ENCODE assay signal across 7 mouse cellular contexts in genomic region chr4:145585078-145585477, GRCm38 (mm10). TPM values are rescaled to one million over a fixed set of nuclear protein-coding genes. Genes with fewer than 3 reads are reported as not detected.
A peak's percentile ranks its signal among the peaks of the same experiment; 100 is the strongest.
DNase-seq lines count a peak whose midpoint lies in the region; ATAC-seq and TF ChIP-seq lines count a peak whose summit lies in the region.
"Not testable (repeated sequence)": the region's sequence is repeated elsewhere in the genome, so short reads cannot be mapped to it uniquely, and the experiment has no call there.

TSS of gene Gm13212 (plus strand) at chr4:145585166.

- peak within 1 kb of the TSS; percentile 77 for H3K27ac ChIP-seq in MEL (ENCODE audit: control insufficient read depth, low read depth, low read length)
- H3K27ac ChIP-seq in forebrain, embryonic 11.5 days (ENCODE audit: low read depth, low read length): not testable (repeated sequence)
- 0 out of 2 replicates have a peak within 1 kb of the TSS, but pooled peaks have one; percentile 41 for H3K27ac ChIP-seq in spleen, adult 2 months (ENCODE audit: insufficient read depth, low read length)

- H3K27me3 ChIP-seq in MEL (ENCODE audit: control insufficient read depth in 1 of 2, insufficient read depth in 2 of 2, low read length in 2 of 2); forebrain, embryonic 11.5 days (ENCODE audit: control insufficient read depth, insufficient read depth, low read length); megakaryocyte, embryonic 14.5 days (replicated peaks); spleen, adult 2 months (ENCODE audit: control insufficient read depth, insufficient read depth, low read length): not testable (repeated sequence)

- not testable (repeated sequence) for H3K36me3 ChIP-seq in MEL (ENCODE audit: control insufficient read depth in 1 of 2, insufficient read depth in 2 of 2, low read length in 2 of 2); forebrain, embryonic 11.5 days (ENCODE audit: control insufficient read depth, insufficient read depth, low read length); spleen, adult 2 months (ENCODE audit: control insufficient read depth, insufficient read depth, low read length)
- peaks cover 14% of the 10 kb centered on the region for H3K36me3 ChIP-seq in megakaryocyte, embryonic 14.5 days (replicated peaks; ENCODE audit: low read length)

- peak within 1 kb of the TSS; percentile 69 to 77 for H3K4me3 ChIP-seq in MEL (ENCODE audit: control insufficient read depth in 1 of 2, insufficient read depth in 1 of 2, low read depth in 2 of 2, low read length in 2 of 2)
- not testable (repeated sequence) for H3K4me3 ChIP-seq in forebrain, embryonic 11.5 days (ENCODE audit: low read depth, low read length)
- peak within 1 kb of the TSS; percentile 86 for H3K4me3 ChIP-seq in megakaryocyte, embryonic 14.5 days (replicated peaks)
- H3K4me3 ChIP-seq in spleen, adult 2 months (ENCODE audit: extremely low read depth, insufficient read depth, insufficient read length): peak within 1 kb of the TSS; percentile 55

- DNase-seq in MEL (ENCODE audit: low read depth, low spot score) (peak; percentile 92), liver (peak; percentile 44)
- peak; percentile 64 for DNase-seq in c-Kit-positive CD71-negative TER-119-negative erythroid progenitor cells, embryonic 14.5 days (ENCODE audit: low read depth)
- peak; percentile 51 for DNase-seq in forebrain, embryonic 11.5 days (ENCODE audit: low spot score)
- DNase-seq in hindlimb bud, embryonic 11.5 days (ENCODE audit: extremely low spot score, low read depth, low spot score): peak; percentile 37
- DNase-seq in spleen, adult 2 months (ENCODE audit: low read depth in 1 of 2, low spot score in 2 of 2): peak; percentile 29 to 35

- H3K4me2 ChIP-seq in forebrain, embryonic 11.5 days (ENCODE audit: low read depth, low read length, severe bottlenecking): not testable (repeated sequence)

- TF ChIP-seq RAD21 in MEL (IDR thresholded peaks at IDR 0.05; ENCODE audit: low read depth, low read length): not testable (repeated sequence)

- H3K9me3 ChIP-seq in MEL (replicated peaks; ENCODE audit: insufficient read depth, low read length); forebrain, embryonic 11.5 days (ENCODE audit: control insufficient read depth, low read length); megakaryocyte, embryonic 14.5 days: not testable (repeated sequence)

- H3K4me1 ChIP-seq in MEL (ENCODE audit: control insufficient read depth in 1 of 2, insufficient read depth in 2 of 2, low read length in 2 of 2); forebrain, embryonic 11.5 days (replicated peaks; ENCODE audit: control insufficient read depth, insufficient read depth, low read length); megakaryocyte, embryonic 14.5 days; spleen, adult 2 months (ENCODE audit: control insufficient read depth, insufficient read depth, insufficient read length): not testable (repeated sequence)

- TF ChIP-seq CTCF in MEL (IDR thresholded peaks at IDR 0.05 in 2 of 3, conservative IDR thresholded peaks at IDR 0.05 in 1 of 3; ENCODE audit: control insufficient read depth in 1 of 3, insufficient read depth in 1 of 3, low read depth in 2 of 3, low read length in 3 of 3, poor library complexity in 1 of 3, severe bottlenecking in 1 of 3); spleen, adult 2 months (IDR thresholded peaks at IDR 0.05; ENCODE audit: extremely low read depth, insufficient read depth, insufficient read length, insufficient replicate concordance): not testable (repeated sequence)

- TF ChIP-seq EP300 in MEL (IDR thresholded peaks at IDR 0.05; ENCODE audit: low read depth in 1 of 2, low read length in 2 of 2): not testable (repeated sequence)

- TF ChIP-seq POLR2A in MEL (IDR thresholded peaks at IDR 0.05; ENCODE audit: control insufficient read depth in 1 of 2, insufficient read depth in 1 of 2, low read depth in 1 of 2, low read length in 2 of 2, poor library complexity in 1 of 2): peak; percentile 43 to 62; a peak in 3 of 4 replicates
- TF ChIP-seq POLR2A in spleen, adult 2 months (IDR thresholded peaks at IDR 0.05; ENCODE audit: low read depth, low read length): not testable (repeated sequence)

- not testable (repeated sequence) for ATAC-seq in forebrain, embryonic 11.5 days (replicated peaks; ENCODE audit: low FRiP score)

- not testable (repeated sequence) for H3K79me2 ChIP-seq in MEL (ENCODE audit: control insufficient read depth, insufficient read depth, low read length, poor library complexity)

- WGBS in forebrain, embryonic 11.5 days: 23% methylated on average over 11 of the region's 11 CpGs
- 21% methylated on average over 11 of the region's 11 CpGs for WGBS in spleen, adult 2 months

- H3K9ac ChIP-seq in MEL (ENCODE audit: control insufficient read depth, low read depth, low read length, poor library complexity, severe bottlenecking): peak within 1 kb of the TSS; percentile 63
- not testable (repeated sequence) for H3K9ac ChIP-seq in forebrain, embryonic 11.5 days (ENCODE audit: low read length)

TF ChIP-seq in MEL, 35 proteins besides CTCF, POLR2A, EP300 and RAD21:
- peak; percentile 17; the same call in 1 of the 2 replicates for TF ChIP-seq SIN3A (IDR thresholded peaks at IDR 0.05; ENCODE audit: low read length)
- peak; percentile 54; the same call in 1 of the 2 replicates for TF ChIP-seq USF1 (IDR thresholded peaks at IDR 0.05; ENCODE audit: low read depth, low read length)
- TF ChIP-seq HCFC1 (IDR thresholded peaks at IDR 0.05; ENCODE audit: low read depth, low read length): peak; percentile 51; the same call in 1 of the 2 replicates
- TF ChIP-seq ELF1 (IDR thresholded peaks at IDR 0.05; ENCODE audit: low read depth, low read length): peak; percentile 35; the same call in 1 of the 2 replicates
- TF ChIP-seq TBP (IDR thresholded peaks at IDR 0.05; ENCODE audit: low read depth, low read length): peak; percentile 38; the same call in 1 of the 2 replicates

RNA-seq across cellular contexts. Expression of gene Gm13212, which starts in this region (rescaled TPM):
- 15.2 and 20.4 TPM in 2 replicates for total RNA-seq in MEL (2012; rRNA removed)
- 10 to 100 TPM in 1 of 2 experiments, not detected in 1; 11.6 TPM for polyA plus RNA-seq in MEL (2012; ENCODE audit: insufficient read depth in 1 of 2, insufficient read length in 2 of 2, low read depth in 1 of 2, low replicate concordance in 2 of 2, missing spikeins in 1 of 2)
- polyA plus RNA-seq in forebrain, embryonic 11.5 days (2014; fragmentation: Nextera tagmentation; extraction: Ambion mirVana): 0.48 and 0.71 TPM in 2 replicates
- polyA plus RNA-seq in megakaryocyte, embryonic 14.5 days (2012; ENCODE audit: insufficient read depth, low replicate concordance): 1.7 TPM in 1 of 2 replicates, not detected in the other
- polyA plus RNA-seq in spleen, adult 2 months (2012; rRNA removed): 0.14 and 0.15 TPM in 2 replicates

Comparison
In these comparisons a context has a peak if more than half of its experiments do, and no peak if none do; other contexts are left out.
1. Peak in DNase-seq in forebrain, embryonic 11.5 days; RNA of the gene not detected or under 1 TPM.
2. Peak in DNase-seq, H3K4me3 ChIP-seq and H3K27ac ChIP-seq in spleen, adult 2 months; RNA of the gene not detected or under 1 TPM.
3. DNase-seq: peak in every context shown above with its lines; median percentile 92 in MEL; 64 in c-Kit-positive CD71-negative TER-119-negative erythroid progenitor cells, embryonic 14.5 days; 51 in forebrain, embryonic 11.5 days; 44 in liver; 37 in hindlimb bud, embryonic 11.5 days; 32 in spleen, adult 2 months.